Mouse (Mus musculus) 3T3-L1 (cell line): ENCODE results near the gene Klhl35.

Experiments used
- DNase-seq: peaks from one replicate; pipeline ENCODE4 v3.0.0-alpha.2; 2015; ENCODE audit warnings: low read depth, low spot score

The Klhl35 gene

GRCm38 (mm10) chr7:99450703-99451102, 15.1 kb upstream of the Klhl35 start:
- DNase-seq = peak; percentile 81

- DNase-seq = no peak
Measured at GRCm38 (mm10) chr7:99452859-99453258, 12.9 kb upstream of the Klhl35 start.

- DNase-seq = no peak
Measured at GRCm38 (mm10) chr7:99454044-99454443, 11.8 kb upstream of the Klhl35 start.

- no peak for DNase-seq
Measured at GRCm38 (mm10) chr7:99458849-99459248, 7.0 kb upstream of the Klhl35 start.

- peak; percentile 59 for DNase-seq
Measured at GRCm38 (mm10) chr7:99459888-99460652, 5.7 kb upstream of the Klhl35 start.

- DNase-seq = no peak
Measured at GRCm38 (mm10) chr7:99463120-99463519, 2.7 kb upstream of the Klhl35 start.

GRCm38 (mm10) chr7:99467916-99468282, 2.1 kb downstream of the Klhl35 start:
- DNase-seq = no peak

GRCm38 (mm10) chr7:99468283-99469132, 2.7 kb downstream of the Klhl35 start:
- DNase-seq = no peak

- DNase-seq = no peak
Measured at GRCm38 (mm10) chr7:99469680-99470405, 4.0 kb downstream of the Klhl35 start.

- no peak for DNase-seq
Measured at GRCm38 (mm10) chr7:99471578-99471977, 5.8 kb downstream of the Klhl35 start.

GRCm38 (mm10) chr7:99473638-99474407, 8.0 kb downstream of the Klhl35 start:
- peak; percentile 63 for DNase-seq

- no peak for DNase-seq
Measured at GRCm38 (mm10) chr7:99474836-99475561, 9.2 kb downstream of the Klhl35 start.

GRCm38 (mm10) chr7:99475562-99475911, 9.7 kb downstream of the Klhl35 start:
- DNase-seq = no peak

- no peak for DNase-seq
Measured at GRCm38 (mm10) chr7:99476558-99477114, 10.8 kb downstream of the Klhl35 start.

GRCm38 (mm10) chr7:99477235-99477634, 11.4 kb downstream of the Klhl35 start:
- DNase-seq = peak; percentile 37

GRCm38 (mm10) chr7:99482637-99483036, 16.8 kb downstream of the Klhl35 start:
- DNase-seq = no peak

- DNase-seq = peak; percentile 97
Measured at GRCm38 (mm10) chr7:99483271-99483923, 17.6 kb downstream of the Klhl35 start, which contains the start of gene Rps3. TSS of gene Rps3 (minus strand) at chr7:99483738.

GRCm38 (mm10) chr7:99483924-99484319, 18.1 kb downstream of the Klhl35 start:
- DNase-seq = no peak

- DNase-seq = no peak
Measured at GRCm38 (mm10) chr7:99484679-99485078, 18.9 kb downstream of the Klhl35 start.

GRCm38 (mm10) chr7:99489708-99490107, 23.9 kb downstream of the Klhl35 start:
- DNase-seq = no peak
